Mouse (Mus musculus) MEL (cell line): ENCODE results near the gene Ptrh2. TPM values are rescaled to one million over a fixed set of nuclear protein-coding genes. Genes with fewer than 3 reads are reported as not detected.

Source experiments
- DNase-seq: peaks from one replicate; pipeline ENCODE4 v3.0.0; 2011; ENCODE audit warnings: low read depth, low spot score
- H3K27ac ChIP-seq: 2 replicates; pipeline ENCODE4 v1.5.1; 2012; ENCODE audit warnings: low read depth, mild to moderate bottlenecking, control low read depth, low read length, moderate library complexity; ENCODE audit not compliant: control insufficient read depth
- H3K27me3 ChIP-seq, 2 experiments: fragments of 150-350 bp in 1 of 2; sonication (generic) in 1 of 2; 2 replicates each; pipeline ENCODE4 v1.6.1; 2012; ENCODE audit warnings: low read length in 2 of 2, mild to moderate bottlenecking in 2 of 2, improper control_type of control experiment in 1 of 2, moderate library complexity in 1 of 2; ENCODE audit not compliant: insufficient read depth in 2 of 2, control insufficient read depth in 1 of 2
- H3K36me3 ChIP-seq, 2 experiments: 2 replicates each; pipeline ENCODE4 v1.6.1; 2012 to 2014; ENCODE audit warnings: low read length in 2 of 2, improper control_type of control experiment in 1 of 2, inconsistent platforms in 1 of 2, mild to moderate bottlenecking in 1 of 2; ENCODE audit not compliant: insufficient read depth in 2 of 2, control insufficient read depth in 1 of 2
- H3K4me1 ChIP-seq, 2 experiments: fragments of 150-350 bp in 1 of 2; sonication (generic) in 1 of 2; 2 replicates each; pipeline ENCODE4 v1.6.1; 2012; ENCODE audit warnings: low read length in 2 of 2, improper control_type of control experiment in 1 of 2, mild to moderate bottlenecking in 1 of 2; ENCODE audit not compliant: insufficient read depth in 2 of 2, control insufficient read depth in 1 of 2
- H3K4me3 ChIP-seq, 2 experiments: fragments of 150-350 bp in 1 of 2; sonication (generic) in 1 of 2; 2 replicates each; pipeline ENCODE4 v1.5.1; 2012; ENCODE audit warnings: low read depth in 2 of 2, low read length in 2 of 2, mild to moderate bottlenecking in 2 of 2, moderate library complexity in 2 of 2, control low read depth in 1 of 2, improper control_type of control experiment in 1 of 2; ENCODE audit not compliant: control insufficient read depth in 1 of 2, insufficient read depth in 1 of 2
- H3K79me2 ChIP-seq: 2 replicates; pipeline ENCODE4 v1.6.1; 2012; ENCODE audit warnings: mild to moderate bottlenecking, low read length, moderate library complexity; ENCODE audit not compliant: control insufficient read depth, poor library complexity, insufficient read depth
- H3K9ac ChIP-seq: 2 replicates; pipeline ENCODE4 v1.6.1; 2012; ENCODE audit warnings: low read depth, mild to moderate bottlenecking, control low read depth, low read length, moderate library complexity; ENCODE audit not compliant: control insufficient read depth, poor library complexity, severe bottlenecking
- H3K9me3 ChIP-seq: fragments of 150-350 bp; sonication (generic); replicated peaks from 2 replicates; pipeline ENCODE4 v1.6.1; 2012; ENCODE audit warnings: mild to moderate bottlenecking, low read length, improper control_type of control experiment, moderate library complexity; ENCODE audit not compliant: insufficient read depth
- BHLHE40 ChIP-seq: IDR thresholded peaks from 2 replicates; pipeline ENCODE4 v1.6.1; 2012; ENCODE audit warnings: low read depth, mild to moderate bottlenecking, inconsistent platforms, low read length, improper control_type of control experiment, borderline replicate concordance
- CHD1 ChIP-seq: IDR thresholded peaks from 2 replicates; pipeline ENCODE4 v1.6.1; 2012; ENCODE audit warnings: low read depth, mild to moderate bottlenecking, inconsistent platforms, low read length, improper control_type of control experiment
- CTCF ChIP-seq, 3 experiments: IDR thresholded peaks in 2 of 3; conservative IDR thresholded peaks in 1 of 3; 2 replicates each; pipeline ENCODE4 v1.5.1; 2011 to 2012; ENCODE audit warnings: low read length in 3 of 3, low read depth in 2 of 3, mild to moderate bottlenecking in 2 of 3, improper control_type of control experiment in 1 of 3, inconsistent platforms in 1 of 3, mixed read lengths in 1 of 3, moderate library complexity in 1 of 3; ENCODE audit not compliant: control insufficient read depth in 1 of 3, insufficient read depth in 1 of 3, poor library complexity in 1 of 3, severe bottlenecking in 1 of 3
- E2F4 ChIP-seq: IDR thresholded peaks from 2 replicates; pipeline ENCODE4 v1.6.1; 2011; ENCODE audit warnings: low read depth, low read length, improper control_type of control experiment, borderline replicate concordance
- ELF1 ChIP-seq: IDR thresholded peaks from 2 replicates; pipeline ENCODE4 v1.6.1; 2014; ENCODE audit warnings: low read depth, mild to moderate bottlenecking, inconsistent platforms, low read length, improper control_type of control experiment, moderate library complexity
- ETS1 ChIP-seq: IDR thresholded peaks from 2 replicates; pipeline ENCODE4 v1.6.1; 2012; ENCODE audit warnings: low read depth, mild to moderate bottlenecking, inconsistent platforms, low read length, improper control_type of control experiment, moderate library complexity
- GABPA ChIP-seq: IDR thresholded peaks from 2 replicates; pipeline ENCODE4 v1.6.1; 2012; ENCODE audit warnings: low read depth, mild to moderate bottlenecking, inconsistent platforms, low read length, improper control_type of control experiment, moderate library complexity
- GATA1 ChIP-seq: IDR thresholded peaks from 2 replicates; pipeline ENCODE4 v1.6.1; 2011; ENCODE audit warnings: low read depth, low read length, improper control_type of control experiment
- MAFK ChIP-seq: IDR thresholded peaks from 2 replicates; pipeline ENCODE4 v1.6.1; 2011; ENCODE audit warnings: low read depth, mild to moderate bottlenecking, low read length, improper control_type of control experiment, borderline replicate concordance
- MEF2A ChIP-seq: IDR thresholded peaks from 2 replicates; pipeline ENCODE4 v1.6.1; 2014; ENCODE audit warnings: low read depth, mild to moderate bottlenecking, inconsistent platforms, low read length, improper control_type of control experiment; ENCODE audit not compliant: poor library complexity, insufficient replicate concordance, severe bottlenecking; ENCODE audit errors: extremely low read depth
- MXI1 ChIP-seq: IDR thresholded peaks from 2 replicates; pipeline ENCODE4 v1.6.1; 2011; ENCODE audit warnings: mild to moderate bottlenecking, low read depth, low read length, improper control_type of control experiment
- MYB ChIP-seq: IDR thresholded peaks from 2 replicates; pipeline ENCODE4 v1.6.1; 2011; ENCODE audit warnings: mild to moderate bottlenecking, low read depth, low read length, improper control_type of control experiment
- NELFE ChIP-seq: IDR thresholded peaks from 2 replicates; pipeline ENCODE4 v1.6.1; 2011; ENCODE audit warnings: low read depth, low read length, improper control_type of control experiment
- NRF1 ChIP-seq: IDR thresholded peaks from 2 replicates; pipeline ENCODE4 v1.6.1; 2014; ENCODE audit warnings: low read depth, mild to moderate bottlenecking, inconsistent platforms, low read length, improper control_type of control experiment, moderate library complexity; ENCODE audit not compliant: poor library complexity, insufficient read depth, severe bottlenecking
- POLR2A ChIP-seq, 2 experiments: IDR thresholded peaks; 2 replicates each; pipeline ENCODE4 v1.6.1; 2011 to 2012; ENCODE audit warnings: low read length in 2 of 2, mild to moderate bottlenecking in 2 of 2, control low read depth in 1 of 2, improper control_type of control experiment in 1 of 2, low read depth in 1 of 2, moderate library complexity in 1 of 2; ENCODE audit not compliant: control insufficient read depth in 1 of 2, insufficient read depth in 1 of 2, poor library complexity in 1 of 2
- POLR2AphosphoS5 ChIP-seq: IDR thresholded peaks from 2 replicates; pipeline ENCODE4 v1.6.1; 2012; ENCODE audit warnings: low read depth, borderline replicate concordance, mild to moderate bottlenecking, inconsistent platforms, low read length, moderate library complexity, mixed read lengths
- TCF12 ChIP-seq: IDR thresholded peaks from 2 replicates; pipeline ENCODE4 v1.6.1; 2014; ENCODE audit warnings: low read depth, mild to moderate bottlenecking, inconsistent platforms, low read length, improper control_type of control experiment, moderate library complexity
- USF1 ChIP-seq: IDR thresholded peaks from 2 replicates; pipeline ENCODE4 v1.6.1; 2014; ENCODE audit warnings: low read depth, mild to moderate bottlenecking, inconsistent platforms, low read length, improper control_type of control experiment, moderate library complexity
- ZKSCAN1 ChIP-seq: IDR thresholded peaks from 2 replicates; pipeline ENCODE4 v1.6.1; 2012; ENCODE audit warnings: low read depth, mild to moderate bottlenecking, inconsistent platforms, low read length, improper control_type of control experiment, moderate library complexity
- ZNF384 ChIP-seq: IDR thresholded peaks from 2 replicates; pipeline ENCODE4 v1.6.1; 2012; ENCODE audit warnings: low read depth, mild to moderate bottlenecking, inconsistent platforms, low read length, improper control_type of control experiment
- polyA plus RNA-seq, 2 experiments: library from polyadenylated mRNA; stranded (reverse) in 1 of 2; unstranded in 1 of 2; fragments of >175 nt in 1 of 2; fragments of >200 nt in 1 of 2; gene quantifications; 2 replicates each; pipeline versions ENCODE4 v1.2.1 to v1.2.4; 2012; ENCODE audit warnings: low replicate concordance in 2 of 2, low read depth in 1 of 2; ENCODE audit not compliant: insufficient read length in 2 of 2, insufficient read depth in 1 of 2, missing spikeins in 1 of 2
- total RNA-seq: library from RNA; depleted of rRNA; stranded (reverse); fragments of 300-350 nt; gene quantifications from 2 replicates; pipeline ENCODE4 v1.2.3, GENCODE M21; 2012

Gene Ptrh2
- total and polyA plus RNA-seq, 3 experiments = 30.0 to 40.3 TPM; not detected in 1

DNA sequence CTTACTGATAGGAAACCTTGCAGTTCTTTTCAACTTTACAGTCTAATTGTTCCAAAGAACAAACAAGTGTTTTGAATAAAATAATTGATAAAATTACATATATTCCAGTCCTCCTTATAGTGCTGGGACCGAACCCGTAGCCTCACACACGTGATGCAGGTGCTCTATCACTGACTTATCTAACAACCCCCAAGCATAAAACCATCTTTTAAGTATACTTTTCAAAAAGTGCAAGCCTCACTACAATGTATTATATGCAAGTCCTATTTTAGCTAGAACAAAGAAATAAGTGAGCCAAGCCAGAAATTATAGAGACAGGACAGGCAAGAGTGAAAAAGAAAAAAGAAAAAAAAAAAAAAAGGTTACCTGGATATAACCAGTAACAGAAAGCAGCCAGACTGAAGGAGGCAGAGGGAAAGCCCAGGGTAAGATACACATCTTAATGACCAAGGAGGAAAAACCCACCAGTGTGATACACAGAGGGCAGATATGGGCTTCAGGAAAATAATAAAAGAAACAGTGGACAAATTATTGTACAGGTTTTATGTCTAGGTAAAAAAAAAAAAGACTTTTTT is 36.8 kb upstream of the Ptrh2 start:
- Histone ChIP-seq H3K9me3 (no peaks in the 10 kb centered on the region), H3K27me3 (no peaks in the 10 kb centered on the region), H3K79me2 (0 out of 2 replicates have a peak, but pooled peaks cover 2% of the 10 kb centered on the region), H3K36me3 (no peaks in the 10 kb centered on the region; a peak in 2 of 4 replicates), H3K4me3 (no peak overlapping the region), H3K9ac (no peak overlapping the region), H3K4me1 (peaks cover 0 to 2% of the 10 kb centered on the region in 2 experiments; a peak in 1 of 4 replicates), H3K27ac (no peak overlapping the region)
- TF ChIP-seq MYB = no peak
- TF ChIP-seq MXI1 = no peak
- no peak for TF ChIP-seq ZNF384
- no peak for TF ChIP-seq CTCF (IDR thresholded peaks at IDR 0.05 in 2 of 3, conservative IDR thresholded peaks at IDR 0.05 in 1 of 3; ENCODE audit: control insufficient read depth in 1 of 3, insufficient read depth in 1 of 3, low read depth in 2 of 3, low read length in 3 of 3, poor library complexity in 1 of 3, severe bottlenecking in 1 of 3)
- no peak for DNase-seq

DNA sequence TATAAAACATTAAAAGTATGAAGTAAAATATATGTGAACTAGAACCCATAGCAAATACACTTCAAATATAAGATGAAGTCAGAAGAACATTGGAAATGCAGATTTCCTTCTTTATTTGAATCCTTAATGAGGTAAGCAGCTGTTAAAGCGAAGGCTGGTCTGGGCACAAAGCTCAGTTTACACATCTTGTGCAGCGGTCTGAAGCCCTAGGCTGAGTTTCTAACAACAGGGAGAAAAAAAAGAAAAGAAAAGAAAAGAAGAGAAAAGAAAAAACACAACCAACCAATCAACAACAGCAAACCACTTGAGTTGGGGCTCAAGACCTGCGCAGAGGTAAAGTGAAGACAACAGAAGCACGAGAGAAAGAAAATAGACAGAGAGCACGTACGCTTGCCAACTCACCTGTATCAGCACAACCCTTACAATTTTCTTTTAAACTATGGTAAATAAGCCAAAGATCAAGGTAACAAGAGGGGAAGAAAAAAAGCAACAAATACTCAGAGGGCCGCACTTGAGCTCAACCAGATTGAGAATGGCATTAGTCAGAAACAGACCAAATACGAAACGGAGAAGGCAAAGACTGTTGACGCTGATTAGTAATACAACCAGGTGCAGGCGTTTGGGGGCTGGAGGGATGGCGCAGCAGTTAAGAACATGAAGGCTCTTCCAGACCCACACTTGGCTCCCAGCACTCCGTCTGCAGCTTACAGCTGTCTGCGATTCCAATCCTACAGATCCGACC is 35.9 kb upstream of the Ptrh2 start:
- TF ChIP-seq POLR2A (IDR thresholded peaks at IDR 0.05; ENCODE audit: control insufficient read depth in 1 of 2, insufficient read depth in 1 of 2, low read depth in 1 of 2, low read length in 2 of 2, poor library complexity in 1 of 2) (no peak), NELFE (no peak), MXI1 (no peak), POLR2AphosphoS5 (no peak), GATA1 (no peak), CHD1 (no peak), MEF2A (no peak)
- TF ChIP-seq, all 39 proteins: peak for 0
- H3K27ac ChIP-seq = no peak overlapping the region
- peaks cover 0 to 2% of the 10 kb centered on the region in 2 experiments; a peak in 1 of 4 replicates for H3K4me1 ChIP-seq
- H3K9ac ChIP-seq = no peak overlapping the region
- no peaks in the 10 kb centered on the region for H3K9me3 ChIP-seq
- peaks cover 0 to under 1% of the 10 kb centered on the region in 2 experiments; a peak in 3 of 4 replicates for H3K36me3 ChIP-seq
- H3K27me3 ChIP-seq = no peaks in the 10 kb centered on the region
- no peak overlapping the region for H3K4me3 ChIP-seq
- H3K79me2 ChIP-seq = 0 out of 2 replicates have a peak, but pooled peaks cover 2% of the 10 kb centered on the region
- DNase-seq = no peak

DNA sequence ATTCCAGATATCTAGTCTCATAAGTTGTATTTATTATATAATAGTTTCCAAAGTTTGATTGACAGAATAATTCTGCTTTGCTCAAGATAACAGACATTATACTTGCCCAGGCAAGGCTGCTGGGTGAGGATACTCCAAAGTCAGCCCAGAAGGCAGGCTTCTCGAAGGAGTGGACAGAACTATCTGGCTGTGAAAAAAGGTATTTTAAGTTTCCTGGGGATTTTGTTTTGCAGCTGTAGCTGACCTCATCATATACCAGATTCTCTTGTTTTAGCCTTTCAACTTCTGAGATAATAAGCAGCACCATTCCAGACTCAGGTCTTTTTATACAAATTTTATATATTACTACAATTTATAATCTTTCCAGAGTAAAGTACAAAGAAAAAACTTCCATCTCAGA is 34.2 kb upstream of the Ptrh2 start:
- no peak for DNase-seq
- TF ChIP-seq TCF12 = no peak
- TF ChIP-seq NRF1 = no peak
- TF ChIP-seq GABPA = no peak
- TF ChIP-seq ZKSCAN1 = no peak
- TF ChIP-seq ELF1 = no peak
- TF ChIP-seq ETS1 = no peak
- TF ChIP-seq USF1 = no peak
- TF ChIP-seq MEF2A = no peak
- TF ChIP-seq E2F4 = no peak
- no peak for TF ChIP-seq MXI1
- no peak for TF ChIP-seq BHLHE40
- TF ChIP-seq MAFK = no peak
- H3K27me3 ChIP-seq = no peaks in the 10 kb centered on the region
- H3K4me3 ChIP-seq = no peak overlapping the region
- no peak overlapping the region for H3K27ac ChIP-seq
- H3K36me3 ChIP-seq = peaks cover 2 to 3% of the 10 kb centered on the region in 2 experiments; a peak in 3 of 4 replicates
- H3K4me1 ChIP-seq = peaks cover 0 to 2% of the 10 kb centered on the region in 2 experiments; a peak in 1 of 4 replicates
- 0 out of 2 replicates have a peak, but pooled peaks cover 2% of the 10 kb centered on the region for H3K79me2 ChIP-seq
- H3K9me3 ChIP-seq = no peaks in the 10 kb centered on the region
- H3K9ac ChIP-seq = no peak overlapping the region
